Mouse (Mus musculus): Measurements from ENCODE around the gene 1700019A02Rik. TPM values are rescaled to one million over a fixed set of nuclear protein-coding genes. Genes with fewer than 3 reads are reported as not detected.

The 1700019A02Rik gene
- polyA plus RNA-seq (2011; ENCODE audit: insufficient read depth, insufficient read length, low replicate concordance, missing spikeins), result not detected in 2 replicates

- no peaks in the 10 kb centered on the region; the same call in 1 of the 2 replicates for H3K4me1 ChIP-seq (ENCODE audit: control insufficient read depth, insufficient read depth, low read length)
- no peak within 1 kb of the TSS for H3K27ac ChIP-seq (ENCODE audit: control insufficient read depth, insufficient read depth, low read depth, low read length, poor library complexity)
- no peak for TF ChIP-seq POLR2A (IDR thresholded peaks at IDR 0.05; ENCODE audit: borderline replicate concordance, control insufficient read depth, low read depth, low read length)
- TF ChIP-seq CTCF (IDR thresholded peaks at IDR 0.05; ENCODE audit: control insufficient read depth, insufficient read depth, low read length), result no peak
- WGBS, result 94% methylated on average over 8 of the region's 8 CpGs
- H3K4me3 ChIP-seq (replicated peaks; ENCODE audit: control insufficient read depth, low read depth, low read length), result no peak within 1 kb of the TSS
Observed at GRCm38 (mm10) chr1:53187536-53187935, at the start of gene 1700019A02Rik. TSS of gene 1700019A02Rik (minus strand) at chr1:53187636.

- no peak for TF ChIP-seq CTCF (IDR thresholded peaks at IDR 0.05; ENCODE audit: control insufficient read depth, insufficient read depth, low read length)
- TF ChIP-seq POLR2A (IDR thresholded peaks at IDR 0.05; ENCODE audit: borderline replicate concordance, control insufficient read depth, low read depth, low read length), result no peak
- no peaks in the 10 kb centered on the region for H3K4me1 ChIP-seq (ENCODE audit: control insufficient read depth, insufficient read depth, low read length)
- no peak overlapping the region for H3K27ac ChIP-seq (ENCODE audit: control insufficient read depth, insufficient read depth, low read depth, low read length, poor library complexity)
- WGBS, result 68% methylated on average over 1 of the region's 1 CpGs
- H3K4me3 ChIP-seq (replicated peaks; ENCODE audit: control insufficient read depth, low read depth, low read length), result no peak overlapping the region
Observed at GRCm38 (mm10) chr1:53226063-53226462, 38.6 kb upstream of the 1700019A02Rik start.

GRCm38 (mm10) chr1:53225616-53226015 lies 38.2 kb upstream of the 1700019A02Rik start:
- 72% methylated on average over 3 of the region's 3 CpGs for WGBS
- Histone ChIP-seq H3K4me1 (ENCODE audit: control insufficient read depth, insufficient read depth, low read length) (no peaks in the 10 kb centered on the region), H3K4me3 (replicated peaks; ENCODE audit: control insufficient read depth, low read depth, low read length) (no peak overlapping the region), H3K27ac (ENCODE audit: control insufficient read depth, insufficient read depth, low read depth, low read length, poor library complexity) (no peak overlapping the region)
- TF ChIP-seq POLR2A (IDR thresholded peaks at IDR 0.05; ENCODE audit: borderline replicate concordance, control insufficient read depth, low read depth, low read length), result no peak
- TF ChIP-seq CTCF (IDR thresholded peaks at IDR 0.05; ENCODE audit: control insufficient read depth, insufficient read depth, low read length), result no peak

DNA sequence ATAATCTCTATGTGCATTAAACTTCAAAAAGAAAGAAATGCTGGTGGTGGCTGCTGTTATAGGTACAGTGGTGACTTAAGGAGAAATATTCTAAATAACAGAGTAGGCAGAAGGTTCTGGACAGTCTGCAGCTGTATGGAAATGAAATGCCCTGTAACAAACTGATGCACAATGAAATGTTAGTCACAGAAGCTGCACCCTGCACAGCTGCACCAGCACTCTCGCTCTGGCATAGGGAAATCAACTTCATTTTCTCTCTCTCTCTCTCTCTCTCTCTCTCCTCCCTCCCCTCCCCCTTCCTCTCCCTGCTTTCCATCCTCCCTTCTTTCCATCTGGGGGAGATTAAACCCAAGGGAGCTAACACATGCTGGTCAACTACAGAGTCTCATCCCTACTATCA lies 37.3 kb upstream of the 1700019A02Rik start:
- Histone ChIP-seq H3K4me1 (ENCODE audit: control insufficient read depth, insufficient read depth, low read length) (no peaks in the 10 kb centered on the region), H3K27ac (ENCODE audit: control insufficient read depth, insufficient read depth, low read depth, low read length, poor library complexity) (no peak overlapping the region), H3K4me3 (replicated peaks; ENCODE audit: control insufficient read depth, low read depth, low read length) (no peak overlapping the region)
- TF ChIP-seq POLR2A (IDR thresholded peaks at IDR 0.05; ENCODE audit: borderline replicate concordance, control insufficient read depth, low read depth, low read length) (no peak), CTCF (IDR thresholded peaks at IDR 0.05; ENCODE audit: control insufficient read depth, insufficient read depth, low read length) (no peak)
- 74% methylated on average over 1 of the region's 1 CpGs for WGBS

GRCm38 (mm10) chr1:53210136-53210535 lies 22.7 kb upstream of the 1700019A02Rik start:
- TF ChIP-seq POLR2A (IDR thresholded peaks at IDR 0.05; ENCODE audit: borderline replicate concordance, control insufficient read depth, low read depth, low read length), result no peak
- no peak for TF ChIP-seq CTCF (IDR thresholded peaks at IDR 0.05; ENCODE audit: control insufficient read depth, insufficient read depth, low read length)
- H3K4me1 ChIP-seq (ENCODE audit: control insufficient read depth, insufficient read depth, low read length), result no peaks in the 10 kb centered on the region
- no peak overlapping the region for H3K4me3 ChIP-seq (replicated peaks; ENCODE audit: control insufficient read depth, low read depth, low read length)
- no peak overlapping the region for H3K27ac ChIP-seq (ENCODE audit: control insufficient read depth, insufficient read depth, low read depth, low read length, poor library complexity)

DNA sequence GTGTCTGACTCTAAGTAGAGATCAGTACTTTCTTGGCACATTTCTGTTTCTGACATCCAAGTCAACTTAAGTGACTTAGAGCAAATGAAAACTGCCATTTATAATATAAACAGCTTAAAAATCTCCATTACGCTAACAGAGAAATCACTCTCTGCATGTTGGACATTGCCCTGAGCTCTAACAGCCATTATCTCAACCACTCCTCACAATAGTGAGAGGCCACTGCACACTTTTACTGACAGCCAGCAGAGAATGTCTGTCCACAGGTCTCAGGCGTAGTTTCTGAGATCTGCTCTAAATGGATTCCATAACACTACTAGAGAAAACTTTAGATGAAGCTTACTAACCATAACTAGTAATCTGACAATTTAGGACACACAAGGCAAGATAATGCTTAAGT lies 16.5 kb upstream of the 1700019A02Rik start:
- Histone ChIP-seq H3K4me1 (ENCODE audit: control insufficient read depth, insufficient read depth, low read length) (no peaks in the 10 kb centered on the region), H3K27ac (ENCODE audit: control insufficient read depth, insufficient read depth, low read depth, low read length, poor library complexity) (no peak overlapping the region), H3K4me3 (replicated peaks; ENCODE audit: control insufficient read depth, low read depth, low read length) (no peak overlapping the region)
- TF ChIP-seq CTCF (IDR thresholded peaks at IDR 0.05; ENCODE audit: control insufficient read depth, insufficient read depth, low read length) (no peak), POLR2A (IDR thresholded peaks at IDR 0.05; ENCODE audit: borderline replicate concordance, control insufficient read depth, low read depth, low read length) (no peak)
- 87% methylated on average over 2 of the region's 2 CpGs for WGBS

GRCm38 (mm10) chr1:53201630-53202199 lies 14.3 kb upstream of the 1700019A02Rik start:
- WGBS, result 75% methylated on average over 2 of the region's 2 CpGs
- TF ChIP-seq CTCF (IDR thresholded peaks at IDR 0.05; ENCODE audit: control insufficient read depth, insufficient read depth, low read length) (no peak), POLR2A (IDR thresholded peaks at IDR 0.05; ENCODE audit: borderline replicate concordance, control insufficient read depth, low read depth, low read length) (no peak)
- no peaks in the 10 kb centered on the region for H3K4me1 ChIP-seq (ENCODE audit: control insufficient read depth, insufficient read depth, low read length)
- H3K4me3 ChIP-seq (replicated peaks; ENCODE audit: control insufficient read depth, low read depth, low read length), result no peak overlapping the region
- H3K27ac ChIP-seq (ENCODE audit: control insufficient read depth, insufficient read depth, low read depth, low read length, poor library complexity), result no peak overlapping the region

DNA sequence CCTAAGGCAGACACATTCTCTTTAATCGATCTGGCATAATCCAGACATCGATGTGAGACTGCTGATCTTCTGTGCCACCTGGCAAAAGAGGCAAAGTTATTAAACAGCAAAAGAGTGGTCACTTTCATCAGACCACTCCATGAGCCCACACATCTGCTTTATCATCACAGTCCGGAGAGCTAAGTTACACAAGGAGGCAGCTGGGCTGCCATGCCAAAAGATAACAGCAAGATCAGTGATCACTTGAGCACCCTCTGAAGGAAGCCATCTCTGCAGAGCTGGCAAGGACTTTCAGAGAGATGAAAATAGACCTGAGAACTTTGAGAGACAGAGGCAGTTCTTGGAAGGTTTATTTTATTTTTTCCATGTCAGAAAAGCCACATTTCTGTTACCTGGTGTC lies 7.1 kb upstream of the 1700019A02Rik start:
- no peak for TF ChIP-seq CTCF (IDR thresholded peaks at IDR 0.05; ENCODE audit: control insufficient read depth, insufficient read depth, low read length)
- TF ChIP-seq POLR2A (IDR thresholded peaks at IDR 0.05; ENCODE audit: borderline replicate concordance, control insufficient read depth, low read depth, low read length), result no peak
- Histone ChIP-seq H3K4me3 (replicated peaks; ENCODE audit: control insufficient read depth, low read depth, low read length) (no peak overlapping the region), H3K4me1 (ENCODE audit: control insufficient read depth, insufficient read depth, low read length) (no peaks in the 10 kb centered on the region; the same call in 1 of the 2 replicates), H3K27ac (ENCODE audit: control insufficient read depth, insufficient read depth, low read depth, low read length, poor library complexity) (no peak overlapping the region)
- WGBS, result 81% methylated on average over 3 of the region's 3 CpGs

DNA sequence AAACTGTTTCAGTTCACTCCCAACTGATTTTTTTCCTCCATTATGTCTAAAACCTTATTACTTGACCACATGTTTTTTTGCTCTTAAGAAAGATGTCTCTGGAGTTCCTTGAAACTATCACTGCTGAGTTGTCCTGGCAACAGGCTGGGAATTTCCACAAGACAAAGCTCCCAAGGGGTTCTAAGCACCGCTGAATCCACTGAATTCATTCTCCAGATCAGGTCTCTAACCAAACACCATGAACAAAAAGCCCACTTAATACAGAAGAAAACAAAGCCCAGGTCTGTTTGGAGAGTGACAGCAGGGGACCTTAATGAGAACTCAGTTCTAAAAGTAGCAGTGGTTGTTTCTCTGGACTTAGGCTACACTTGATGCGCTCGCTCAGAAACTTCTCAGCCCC lies 3.8 kb upstream of the 1700019A02Rik start:
- H3K4me1 ChIP-seq (ENCODE audit: control insufficient read depth, insufficient read depth, low read length), result no peaks in the 10 kb centered on the region; the same call in 1 of the 2 replicates
- WGBS, result 95% methylated on average over 3 of the region's 3 CpGs
- no peak overlapping the region for H3K4me3 ChIP-seq (replicated peaks; ENCODE audit: control insufficient read depth, low read depth, low read length)
- TF ChIP-seq POLR2A (IDR thresholded peaks at IDR 0.05; ENCODE audit: borderline replicate concordance, control insufficient read depth, low read depth, low read length) (no peak), CTCF (IDR thresholded peaks at IDR 0.05; ENCODE audit: control insufficient read depth, insufficient read depth, low read length) (no peak)
- H3K27ac ChIP-seq (ENCODE audit: control insufficient read depth, insufficient read depth, low read depth, low read length, poor library complexity), result no peak overlapping the region
